Mouse (Mus musculus) myocyte (in vitro differentiated cells): Measurements from ENCODE around the gene Top2a.

Source experiments
- MYOD1 ChIP-seq, 3 experiments: IDR thresholded peaks; one replicate each; pipeline ENCODE4 v1.6.1; 2011; ENCODE audit warnings: control low read depth in 2 of 3, low read depth in 2 of 3, mild to moderate bottlenecking in 2 of 3, moderate library complexity in 1 of 3; ENCODE audit not compliant: insufficient read length in 2 of 3, control insufficient read depth in 1 of 3
- POLR2A ChIP-seq: IDR thresholded peaks from one replicate; pipeline ENCODE4 v1.6.1; 2011; ENCODE audit warnings: low read depth, mild to moderate bottlenecking, control low read depth, moderate library complexity; ENCODE audit not compliant: insufficient read length
- USF1 ChIP-seq: IDR thresholded peaks from one replicate; pipeline ENCODE4 v1.6.1; 2011; ENCODE audit warnings: low read depth, mild to moderate bottlenecking, control low read depth, moderate library complexity

DNA sequence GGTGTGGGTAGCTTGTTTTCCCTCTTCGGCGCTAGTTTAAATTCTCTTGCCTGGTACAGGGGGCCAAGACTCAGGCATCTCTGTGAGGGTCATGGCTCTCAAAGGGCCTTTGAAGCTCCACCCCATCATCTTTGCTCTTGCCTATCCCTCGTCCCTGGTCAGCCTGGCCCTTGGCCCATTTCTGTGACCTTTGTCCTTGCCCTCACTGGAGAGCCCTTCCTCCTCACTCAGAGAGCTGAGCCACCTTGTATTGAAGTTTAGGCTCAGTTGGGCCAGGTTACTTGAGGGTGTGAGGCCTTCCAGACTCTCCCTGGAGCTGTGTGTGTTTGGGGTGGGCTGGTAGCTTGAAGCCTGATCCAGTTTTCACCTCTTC is 78.4 kb downstream of the Top2a start:
- no peak for TF ChIP-seq USF1
- TF ChIP-seq MYOD1 (IDR thresholded peaks at IDR 0.05; ENCODE audit: control insufficient read depth in 1 of 3, insufficient read length in 2 of 3, low read depth in 2 of 3) = no peak
- no peak for TF ChIP-seq POLR2A
